Mouse (Mus musculus) layer of hippocampus, postnatal 14 days (tissue): ENCODE data around the gene Celsr2. TPM values are rescaled to one million over a fixed set of nuclear protein-coding genes. Genes with fewer than 3 reads are reported as not detected.

ENCODE experiments used
- DNase-seq, 2 experiments: peaks; one replicate each; pipeline ENCODE4 v3.0.0; 2021 to 2022; ENCODE audit warnings: low spot score in 2 of 2, mixed read lengths in 1 of 2
- total RNA-seq, 2 experiments: library from RNA; stranded (reverse); gene quantifications; 2 replicates each; pipeline ENCODE4 v1.2.3; 2021

The Celsr2 gene
- total RNA-seq, 2 experiments from 2014 or later: 184 to 194 TPM

- no peak for DNase-seq
Observed at GRCm38 (mm10) chr3:108413634-108414360, 1.6 kb downstream of the Celsr2 start.

GRCm38 (mm10) chr3:108411754-108412121, 3.6 kb downstream of the Celsr2 start:
- peak; percentile 61 to 82 for DNase-seq

GRCm38 (mm10) chr3:108411026-108411753, 4.2 kb downstream of the Celsr2 start:
- no peak for DNase-seq

GRCm38 (mm10) chr3:108410359-108410714, 5.0 kb downstream of the Celsr2 start:
- DNase-seq: no peak

- no peak for DNase-seq
Observed at GRCm38 (mm10) chr3:108409656-108410358, 5.5 kb downstream of the Celsr2 start.

- no peak for DNase-seq
Observed at GRCm38 (mm10) chr3:108408517-108409008, 6.8 kb downstream of the Celsr2 start.

GRCm38 (mm10) chr3:108406306-108406885, 9.0 kb downstream of the Celsr2 start:
- no peak for DNase-seq

DNA sequence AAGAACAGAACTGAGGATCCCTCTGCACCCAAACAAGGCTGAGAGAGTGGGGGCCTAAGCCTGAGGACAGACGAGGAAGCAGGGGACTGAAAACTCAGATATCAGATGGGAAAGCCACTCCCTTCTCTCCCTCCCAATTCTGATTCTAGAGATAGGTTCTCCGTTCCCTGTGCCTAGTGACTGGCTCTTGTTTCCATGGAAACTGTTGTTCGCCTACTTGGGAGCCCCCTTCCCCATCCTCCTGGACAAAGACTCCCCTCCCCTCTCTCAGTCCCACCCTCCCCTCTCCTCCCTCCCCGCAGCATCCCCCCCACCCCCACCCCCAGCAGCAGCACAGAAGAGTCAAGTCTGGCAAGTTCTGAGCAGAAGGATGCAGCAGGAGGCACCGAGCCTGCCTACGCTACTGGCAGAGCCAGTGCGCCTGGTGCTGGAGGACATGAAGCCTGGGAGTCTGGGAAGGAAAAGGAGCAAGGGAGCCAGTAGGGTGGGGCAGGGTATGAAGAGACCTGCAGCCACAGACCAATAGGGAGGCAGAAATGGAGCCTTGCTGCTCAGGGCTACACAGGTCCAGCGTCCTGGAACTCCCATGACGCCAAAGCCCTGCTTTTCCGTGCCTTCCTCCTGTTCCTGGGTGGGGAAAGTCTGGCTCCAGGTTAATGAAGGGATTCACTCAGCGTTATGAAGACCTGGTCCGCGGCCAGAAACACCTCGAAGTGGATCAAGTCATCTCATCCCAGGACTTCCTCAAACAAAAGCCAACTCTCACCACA, 9.6 kb downstream of the Celsr2 start:
- peak; percentile 62 for DNase-seq

DNA sequence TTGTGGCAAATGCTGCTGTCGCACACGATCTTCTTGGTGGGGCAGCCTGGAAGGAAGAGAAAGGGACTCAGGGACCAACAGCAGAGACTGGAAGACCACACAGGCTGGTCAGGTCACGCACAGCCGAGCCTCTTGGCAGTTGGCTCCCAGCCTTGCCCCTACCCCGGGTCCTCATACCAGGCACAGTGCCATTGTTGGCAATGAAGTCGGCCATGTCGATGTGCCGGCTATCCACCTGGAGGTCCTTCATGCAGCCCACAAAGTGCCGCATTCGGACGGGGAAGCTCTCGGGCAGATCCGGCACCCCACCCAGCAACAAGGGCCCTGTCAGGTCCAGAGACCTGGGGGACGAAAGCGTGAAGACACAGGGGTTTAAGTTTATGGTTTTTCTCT, 12.8 kb downstream of the Celsr2 start:
- DNase-seq: no peak

- peak; percentile 85 to 90 for DNase-seq
Observed at GRCm38 (mm10) chr3:108401692-108402527, 13.4 kb downstream of the Celsr2 start.

GRCm38 (mm10) chr3:108400442-108400841, 14.9 kb downstream of the Celsr2 start:
- no peak for DNase-seq

DNA sequence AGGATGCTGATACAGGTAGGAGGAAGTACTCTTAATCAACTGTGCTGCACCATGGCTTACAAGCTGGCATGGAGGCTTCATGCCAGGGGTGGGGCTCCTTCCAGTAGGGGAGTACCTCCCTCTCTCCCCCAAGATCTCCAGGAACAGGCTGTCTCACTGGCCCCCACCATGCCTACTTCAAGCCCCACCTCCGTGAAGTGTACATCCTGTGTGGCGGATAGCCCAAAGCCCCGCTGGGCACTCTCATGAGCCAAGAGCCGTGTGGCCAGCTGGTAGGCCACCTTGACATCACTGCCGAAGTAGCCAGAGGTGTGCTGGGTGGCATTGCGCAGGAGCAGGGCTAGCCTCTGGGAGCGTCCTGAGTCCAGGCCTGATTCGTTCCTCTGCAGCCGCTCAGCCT, 17.1 kb downstream of the Celsr2 start:
- DNase-seq: no peak

DNA sequence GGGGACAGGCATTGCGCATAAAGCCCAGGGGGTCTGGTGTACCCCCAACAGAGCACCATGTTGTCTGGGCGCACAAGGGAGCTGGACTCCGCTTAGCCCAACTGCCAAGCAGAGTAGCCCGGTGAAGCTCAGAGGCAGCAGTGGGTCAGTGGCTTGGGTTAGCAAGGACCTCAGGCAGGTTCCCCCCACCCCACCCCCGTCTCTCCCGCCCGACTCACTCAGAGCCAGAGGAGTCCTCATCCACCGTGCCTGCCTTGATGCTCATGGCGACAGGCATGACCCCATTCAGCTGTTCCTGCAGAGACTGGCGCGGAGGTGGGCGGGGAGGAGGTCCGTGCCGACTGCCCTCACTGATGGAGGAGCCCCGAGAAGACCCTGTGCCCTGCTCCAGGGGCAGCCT, 22.6 kb downstream of the Celsr2 start:
- DNase-seq: no peak

GRCm38 (mm10) chr3:108392299-108392698, 23.1 kb downstream of the Celsr2 start:
- DNase-seq: no peak

- DNase-seq: peak; percentile 98
Observed at GRCm38 (mm10) chr3:108389111-108389545, 26.2 kb downstream of the Celsr2 start.

DNA sequence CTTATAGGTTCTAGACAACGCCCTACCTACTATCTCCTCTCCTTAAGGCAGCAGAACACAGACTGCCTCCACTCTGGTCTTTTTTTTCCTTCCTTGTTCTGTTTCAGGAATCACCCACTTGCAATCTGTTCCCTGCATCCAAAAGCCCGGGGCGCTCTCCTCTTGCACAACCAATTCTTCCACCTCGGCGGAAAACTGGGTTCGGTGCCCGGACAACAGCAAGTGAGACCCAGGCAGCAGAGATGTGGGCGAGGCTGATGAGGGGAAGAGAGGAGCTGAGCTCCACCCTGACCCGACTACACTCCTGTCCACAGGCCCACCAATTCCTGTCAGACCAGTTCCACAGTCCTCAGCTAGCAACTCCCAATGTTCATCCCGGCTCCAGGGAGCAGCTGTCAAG, 29.2 kb downstream of the Celsr2 start:
- DNase-seq: peak in 1 of 2 experiments; percentile 57

DNA sequence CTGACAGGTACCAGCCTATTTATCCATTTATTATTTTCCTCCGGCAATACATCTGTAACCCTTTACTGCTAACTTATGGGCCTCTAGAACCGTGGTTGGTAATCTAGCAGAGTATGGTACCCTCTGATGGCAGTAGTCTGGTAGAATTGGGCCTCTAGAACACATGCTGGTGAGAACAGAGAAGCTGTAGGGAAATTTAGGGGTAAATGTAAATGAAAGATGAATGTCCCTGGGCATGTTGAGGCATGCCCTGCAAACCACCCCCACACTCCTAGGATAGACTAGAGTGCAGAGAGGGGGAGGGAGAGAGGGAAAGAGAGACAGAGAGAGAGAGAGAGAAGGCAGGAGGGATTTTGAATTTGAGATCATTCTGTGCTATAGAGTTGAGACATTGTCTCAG, 30.9 kb downstream of the Celsr2 start:
- no peak for DNase-seq

DNA sequence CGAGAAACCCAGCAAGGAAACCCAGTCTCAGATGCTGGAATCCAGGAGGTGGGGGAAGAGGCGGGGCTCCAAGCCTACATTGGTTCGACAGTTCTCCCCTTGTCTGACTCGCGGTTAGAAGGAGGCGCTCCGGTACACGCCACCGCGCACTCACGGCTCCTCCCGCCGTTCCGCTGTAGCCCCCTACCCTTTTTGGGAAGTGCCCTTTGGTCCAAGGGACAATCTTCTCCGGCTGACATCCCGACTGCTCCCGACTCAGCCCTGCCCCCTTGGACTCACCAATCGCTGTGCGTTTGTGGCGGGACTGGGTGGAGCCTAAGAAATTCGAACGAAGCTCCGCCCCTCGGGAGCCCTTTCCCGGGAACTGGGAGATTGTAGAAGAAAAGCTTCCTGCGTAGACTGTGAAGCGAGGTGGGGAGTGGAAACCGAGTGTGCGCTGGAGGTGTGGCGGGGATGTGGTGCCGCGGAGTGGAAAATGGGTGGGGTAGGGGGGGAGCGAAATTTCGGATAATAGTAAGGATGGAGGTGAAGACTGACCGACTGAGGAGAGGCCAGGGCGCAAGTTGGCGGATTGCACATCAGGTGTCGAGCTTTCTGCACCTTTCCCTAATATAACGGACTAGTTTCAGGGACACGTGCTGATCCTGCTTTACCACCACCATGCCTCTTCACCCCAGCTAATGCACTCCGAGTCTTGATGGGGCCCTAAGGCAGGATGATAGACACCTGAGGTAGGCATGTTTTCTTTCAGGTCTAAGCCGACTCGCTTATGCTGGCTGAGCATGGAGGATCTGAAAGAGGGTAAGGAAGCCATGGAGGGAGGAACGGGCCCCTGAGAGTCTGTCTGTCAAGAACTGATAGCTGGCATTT, 31.6 kb downstream of the Celsr2 start, which contains the start of gene Psrc1:
Gene Psrc1 (plus strand): TSS at position 355 of the 870 bp plus-strand sequence.
- peak; percentile 82 to 88 for DNase-seq
